Mouse (Mus musculus) kidney, embryonic 15.5 days (tissue): ENCODE results near the gene Olfr1047. TPM values are rescaled to one million over a fixed set of nuclear protein-coding genes. Genes with fewer than 3 reads are reported as not detected.
"Not testable (repeated sequence)": the region's sequence is repeated elsewhere in the genome, so short reads cannot be mapped to it uniquely, and the experiment has no call there.

Experiments
- ATAC-seq: fragments of 200-750 bp; cut with Nextera tagmentation; replicated peaks from 2 replicates; pipeline ENCODE4 v1.8.0; 2017; ENCODE audit warnings: moderate TSS enrichment; ENCODE audit not compliant: low FRiP score
- H3K27ac ChIP-seq: fragments of 300-500 bp; sonication (generic); 2 replicates; pipeline ENCODE4 v1.5.1; 2015; ENCODE audit warnings: mild to moderate bottlenecking, inconsistent platforms
- H3K27me3 ChIP-seq: fragments of 300-500 bp; sonication (generic); 2 replicates; pipeline ENCODE4 v1.6.1; 2015; ENCODE audit warnings: inconsistent platforms
- H3K36me3 ChIP-seq: fragments of 300-500 bp; sonication (generic); 2 replicates; pipeline ENCODE4 v1.6.1; 2015; ENCODE audit warnings: inconsistent platforms
- H3K4me1 ChIP-seq: fragments of 300-500 bp; sonication (generic); 2 replicates; pipeline ENCODE4 v1.6.1; 2015; ENCODE audit warnings: inconsistent platforms
- H3K4me2 ChIP-seq: fragments of 300-500 bp; sonication (generic); 2 replicates; pipeline ENCODE4 v1.6.1; 2015; ENCODE audit warnings: moderate library complexity, mild to moderate bottlenecking, inconsistent platforms
- H3K4me3 ChIP-seq: fragments of 300-500 bp; sonication (generic); replicated peaks from 2 replicates; pipeline ENCODE4 v1.5.1; 2015; ENCODE audit warnings: mild to moderate bottlenecking, inconsistent platforms
- H3K9ac ChIP-seq: fragments of 300-500 bp; sonication (generic); 2 replicates; pipeline ENCODE4 v1.6.1; 2015; ENCODE audit warnings: mild to moderate bottlenecking, inconsistent platforms
- H3K9me3 ChIP-seq: fragments of 300-500 bp; sonication (generic); replicated peaks from 2 replicates; pipeline ENCODE4 v1.6.1; 2016; ENCODE audit warnings: inconsistent platforms
- WGBS: fragments of 180-500 bp; shearing (Covaris S2); methylation state at CpG from one replicate; pipeline ENCODE4 v1.1.7; 2015; ENCODE audit warnings: mixed read lengths; 5-methylcytosine and 5-hydroxymethylcytosine counted together
- polyA plus RNA-seq: library from polyadenylated mRNA; unstranded; fragments of >200 nt; fragmentation: Nextera tagmentation; extraction: Ambion mirVana; gene quantifications from 2 replicates; pipeline ENCODE4 v1.2.1, GENCODE M21; 2015

Olfr1047 gene
- polyA plus RNA-seq = not detected in 2 replicates

- no peak within 1 kb of the TSS for H3K4me3 ChIP-seq
- H3K27ac ChIP-seq = no peak within 1 kb of the TSS
- no peaks in the 10 kb centered on the region for H3K27me3 ChIP-seq
- H3K36me3 ChIP-seq = no peaks in the 10 kb centered on the region
- no peak within 1 kb of the TSS for H3K9ac ChIP-seq
- 81% methylated on average over 1 of the region's 1 CpGs for WGBS
- H3K9me3 ChIP-seq = no peaks in the 10 kb centered on the region
- H3K4me1 ChIP-seq = no peaks in the 10 kb centered on the region
- no peak within 1 kb of the TSS for H3K4me2 ChIP-seq
- no peak for ATAC-seq
Observed at GRCm38 (mm10) chr2:86231301-86231700, at the start of gene Olfr1047. TSS of gene Olfr1047 (minus strand) at chr2:86231401.

GRCm38 (mm10) chr2:86278988-86279387, 47.8 kb upstream of the Olfr1047 start, which contains the start of gene Olfr1051:
TSS of gene Olfr1051 (minus strand) at chr2:86279088.
- not testable (repeated sequence) for H3K4me2 ChIP-seq, H3K27me3 ChIP-seq, H3K4me3 ChIP-seq, H3K4me1 ChIP-seq, H3K9ac ChIP-seq, H3K27ac ChIP-seq, H3K36me3 ChIP-seq, H3K9me3 ChIP-seq, ATAC-seq

GRCm38 (mm10) chr2:86258228-86258627, 27.0 kb upstream of the Olfr1047 start, which contains the start of gene Olfr1049:
TSS of gene Olfr1049 (minus strand) at chr2:86258328.
- not testable (repeated sequence) for H3K27me3 ChIP-seq, H3K4me3 ChIP-seq, H3K4me2 ChIP-seq, H3K4me1 ChIP-seq, H3K27ac ChIP-seq, H3K9ac ChIP-seq, ATAC-seq, H3K9me3 ChIP-seq, H3K36me3 ChIP-seq

- Histone ChIP-seq H3K4me3 (no peak within 1 kb of the TSS), H3K9me3 (no peaks in the 10 kb centered on the region), H3K36me3 (no peaks in the 10 kb centered on the region), H3K27me3 (no peaks in the 10 kb centered on the region), H3K4me2 (no peak within 1 kb of the TSS), H3K4me1 (no peaks in the 10 kb centered on the region), H3K9ac (no peak within 1 kb of the TSS), H3K27ac (no peak within 1 kb of the TSS)
- ATAC-seq = no peak
Observed at GRCm38 (mm10) chr2:86240189-86240588, 9.0 kb upstream of the Olfr1047 start, which contains the start of gene Olfr1048. TSS of gene Olfr1048 (minus strand) at chr2:86240289.

GRCm38 (mm10) chr2:86219214-86219613, 12.0 kb downstream of the Olfr1047 start, which contains the start of gene Olfr1046:
TSS of gene Olfr1046 (minus strand) at chr2:86219314.
- Histone ChIP-seq H3K4me2 (no peak within 1 kb of the TSS), H3K27ac (no peak within 1 kb of the TSS), H3K36me3 (no peaks in the 10 kb centered on the region), H3K9ac (no peak within 1 kb of the TSS), H3K9me3 (no peaks in the 10 kb centered on the region), H3K4me1 (no peaks in the 10 kb centered on the region), H3K27me3 (no peaks in the 10 kb centered on the region), H3K4me3 (no peak within 1 kb of the TSS)
- 73% methylated on average over 2 of the region's 2 CpGs for WGBS
- ATAC-seq = no peak

- Histone ChIP-seq H3K27me3 (no peaks in the 10 kb centered on the region), H3K4me1 (no peaks in the 10 kb centered on the region), H3K4me3 (no peak within 1 kb of the TSS), H3K9ac (no peak within 1 kb of the TSS), H3K9me3 (no peaks in the 10 kb centered on the region), H3K36me3 (no peaks in the 10 kb centered on the region), H3K4me2 (no peak within 1 kb of the TSS), H3K27ac (no peak within 1 kb of the TSS)
- ATAC-seq = no peak
Observed at GRCm38 (mm10) chr2:86202909-86203308, 28.3 kb downstream of the Olfr1047 start, which contains the start of gene Olfr1045. TSS of gene Olfr1045 (minus strand) at chr2:86203009.

- no peaks in the 10 kb centered on the region for H3K27me3 ChIP-seq
- no peak overlapping the region for H3K4me2 ChIP-seq
- no peak overlapping the region for H3K27ac ChIP-seq
- no peak for ATAC-seq
- no peak overlapping the region for H3K9ac ChIP-seq
- no peaks in the 10 kb centered on the region for H3K9me3 ChIP-seq
- H3K36me3 ChIP-seq = no peaks in the 10 kb centered on the region
- WGBS = 46% methylated on average over 1 of the region's 1 CpGs
- H3K4me1 ChIP-seq = no peaks in the 10 kb centered on the region
- H3K4me3 ChIP-seq = no peak overlapping the region
Observed at GRCm38 (mm10) chr2:86195863-86196262, 35.3 kb downstream of the Olfr1047 start.

- H3K9ac ChIP-seq = no peak within 1 kb of the TSS
- H3K4me3 ChIP-seq = no peak within 1 kb of the TSS
- H3K27me3 ChIP-seq = no peaks in the 10 kb centered on the region
- no peaks in the 10 kb centered on the region for H3K9me3 ChIP-seq
- H3K27ac ChIP-seq = no peak within 1 kb of the TSS
- H3K4me1 ChIP-seq = no peaks in the 10 kb centered on the region
- H3K4me2 ChIP-seq = no peak within 1 kb of the TSS
- no peaks in the 10 kb centered on the region for H3K36me3 ChIP-seq
- no peak for ATAC-seq
Observed at GRCm38 (mm10) chr2:86185583-86185982, 45.6 kb downstream of the Olfr1047 start, which contains the start of gene Olfr52. TSS of gene Olfr52 (minus strand) at chr2:86185683.

- Histone ChIP-seq H3K9ac (no peak overlapping the region), H3K36me3 (no peaks in the 10 kb centered on the region), H3K4me3 (no peak overlapping the region), H3K4me2 (no peak overlapping the region), H3K4me1 (no peaks in the 10 kb centered on the region), H3K27ac (no peak overlapping the region), H3K27me3 (no peaks in the 10 kb centered on the region), H3K9me3 (no peaks in the 10 kb centered on the region)
- 84% methylated on average over 3 of the region's 3 CpGs for WGBS
- no peak for ATAC-seq
Observed at GRCm38 (mm10) chr2:86179950-86180349, 51.3 kb downstream of the Olfr1047 start.

GRCm38 (mm10) chr2:86177720-86178119, 53.5 kb downstream of the Olfr1047 start, which contains the start of gene Olfr1044:
TSS of gene Olfr1044 (minus strand) at chr2:86177820.
- no peak within 1 kb of the TSS for H3K27ac ChIP-seq
- no peak within 1 kb of the TSS for H3K4me3 ChIP-seq
- ATAC-seq = no peak
- no peaks in the 10 kb centered on the region for H3K36me3 ChIP-seq
- H3K9ac ChIP-seq = no peak within 1 kb of the TSS
- H3K4me1 ChIP-seq = no peaks in the 10 kb centered on the region
- no peaks in the 10 kb centered on the region for H3K9me3 ChIP-seq
- no peak within 1 kb of the TSS for H3K4me2 ChIP-seq
- no peaks in the 10 kb centered on the region for H3K27me3 ChIP-seq

Other genes with a start within 250 kb of the Olfr1047 start
- gene Olfr1031, start 241.1 kb downstream of the Olfr1047 start, polyA plus RNA-seq = not detected in 2 replicates
- not detected in 2 replicates for gene Olfr1032, start 225.9 kb downstream of the Olfr1047 start, polyA plus RNA-seq
- gene Olfr1033, start 210.8 kb downstream of the Olfr1047 start, polyA plus RNA-seq = 4.0 and 4.9 TPM in 2 replicates
- 0.04 and 0.10 TPM in 2 replicates for gene Olfr1034, start 185.5 kb downstream of the Olfr1047 start, polyA plus RNA-seq
- not detected in 2 replicates for gene Olfr1036, start 157.4 kb downstream of the Olfr1047 start, polyA plus RNA-seq
- gene Olfr1037, start 144.0 kb downstream of the Olfr1047 start, polyA plus RNA-seq = not detected in 2 replicates
- gene Olfr1039, start 95.5 kb downstream of the Olfr1047 start, polyA plus RNA-seq = not detected in 2 replicates
- gene Olfr1040, start 84.7 kb downstream of the Olfr1047 start, polyA plus RNA-seq = not detected in 2 replicates
- gene Olfr1042, start 69.6 kb downstream of the Olfr1047 start, polyA plus RNA-seq = not detected in 2 replicates
- gene Olfr1043, start 63.9 kb downstream of the Olfr1047 start, polyA plus RNA-seq = not detected in 2 replicates
- gene Olfr1044, start 53.6 kb downstream of the Olfr1047 start, polyA plus RNA-seq = not detected in 2 replicates
- gene Olfr52, start 45.7 kb downstream of the Olfr1047 start, polyA plus RNA-seq = not detected in 2 replicates
- not detected in 2 replicates for gene Olfr1045, start 28.4 kb downstream of the Olfr1047 start, polyA plus RNA-seq
- gene Olfr1046, start 12.1 kb downstream of the Olfr1047 start, polyA plus RNA-seq = not detected in 2 replicates
- not detected in 2 replicates for gene Olfr1048, start 8.9 kb upstream of the Olfr1047 start, polyA plus RNA-seq
- not detected in 2 replicates for gene Olfr1049, start 26.9 kb upstream of the Olfr1047 start, polyA plus RNA-seq
- not detected in 2 replicates for gene Olfr1051, start 47.7 kb upstream of the Olfr1047 start, polyA plus RNA-seq
- gene Olfr1052, start 61.1 kb upstream of the Olfr1047 start, polyA plus RNA-seq = not detected in 2 replicates
- not detected in 2 replicates for gene Olfr1053, start 83.9 kb upstream of the Olfr1047 start, polyA plus RNA-seq
- not detected in 2 replicates for gene Olfr1054, start 104.0 kb upstream of the Olfr1047 start, polyA plus RNA-seq
- not detected in 2 replicates for gene Olfr1055, start 118.9 kb upstream of the Olfr1047 start, polyA plus RNA-seq
- not detected in 2 replicates for gene Olfr1056, start 131.1 kb upstream of the Olfr1047 start, polyA plus RNA-seq
- gene Olfr1057, start 147.0 kb upstream of the Olfr1047 start, polyA plus RNA-seq = not detected in 2 replicates
- not detected in 2 replicates for gene Olfr1058, start 157.2 kb upstream of the Olfr1047 start, polyA plus RNA-seq
- gene Olfr1061, start 182.6 kb upstream of the Olfr1047 start, polyA plus RNA-seq = not detected in 2 replicates
- gene Olfr1062, start 195.3 kb upstream of the Olfr1047 start, polyA plus RNA-seq = not detected in 2 replicates
- gene Olfr1065, start 219.2 kb upstream of the Olfr1047 start, polyA plus RNA-seq = not detected in 2 replicates
- gene Olfr1066, start 224.9 kb upstream of the Olfr1047 start, polyA plus RNA-seq = not detected in 2 replicates